Mouse (Mus musculus) liver, embryonic 12.5 days (tissue): ENCODE measurements around the gene Pigk. TPM values are rescaled to one million over a fixed set of nuclear protein-coding genes. Genes with fewer than 3 reads are reported as not detected.

Experiments used
- ATAC-seq: fragments of 200-750 bp; cut with Nextera tagmentation; 2 replicates; pipeline ENCODE4 v1.8.0; 2017; ENCODE audit warnings: moderate number of reproducible peaks, mild to moderate bottlenecking, moderate library complexity
- H3K27ac ChIP-seq: fragments of 300-500 bp; sonication (generic); 2 replicates; pipeline ENCODE4 v1.5.1; 2016; ENCODE audit warnings: mild to moderate bottlenecking
- H3K27me3 ChIP-seq: fragments of 300-500 bp; sonication (generic); replicated peaks from 2 replicates; pipeline ENCODE4 v1.6.1; 2016; ENCODE audit warnings: mild to moderate bottlenecking, moderate library complexity
- H3K36me3 ChIP-seq: fragments of 300-500 bp; sonication (generic); 2 replicates; pipeline ENCODE4 v1.6.1; 2016; ENCODE audit warnings: mild to moderate bottlenecking, moderate library complexity
- H3K4me1 ChIP-seq: fragments of 300-500 bp; sonication (generic); 2 replicates; pipeline ENCODE4 v1.6.1; 2016
- H3K4me2 ChIP-seq: fragments of 300-500 bp; sonication (generic); 2 replicates; pipeline ENCODE4 v1.6.1; 2016; ENCODE audit warnings: mild to moderate bottlenecking, moderate library complexity
- H3K4me3 ChIP-seq: fragments of 300-500 bp; sonication (generic); 2 replicates; pipeline ENCODE4 v1.5.1; 2016; ENCODE audit warnings: mild to moderate bottlenecking, moderate library complexity
- H3K9ac ChIP-seq: fragments of 300-500 bp; sonication (generic); 2 replicates; pipeline ENCODE4 v1.6.1; 2016; ENCODE audit warnings: mild to moderate bottlenecking, moderate library complexity
- H3K9me3 ChIP-seq: fragments of 300-500 bp; sonication (generic); replicated peaks from 2 replicates; pipeline ENCODE4 v1.6.1; 2016; ENCODE audit warnings: mild to moderate bottlenecking, moderate library complexity
- WGBS: fragments of 180-500 bp; shearing (Covaris S2); methylation state at CpG from one replicate; pipeline ENCODE4 v1.1.7; 2016; ENCODE audit not compliant: insufficient replicate concordance; 5-methylcytosine and 5-hydroxymethylcytosine counted together
- polyA plus RNA-seq: library from polyadenylated mRNA; unstranded; fragments of >200 nt; fragmentation: Nextera tagmentation; extraction: Ambion mirVana; gene quantifications from 2 replicates; pipeline ENCODE4 v1.2.1, GENCODE M21; 2016

Pigk gene
- polyA plus RNA-seq, 1 experiment from 2014 or later: 34.5 TPM

DNA sequence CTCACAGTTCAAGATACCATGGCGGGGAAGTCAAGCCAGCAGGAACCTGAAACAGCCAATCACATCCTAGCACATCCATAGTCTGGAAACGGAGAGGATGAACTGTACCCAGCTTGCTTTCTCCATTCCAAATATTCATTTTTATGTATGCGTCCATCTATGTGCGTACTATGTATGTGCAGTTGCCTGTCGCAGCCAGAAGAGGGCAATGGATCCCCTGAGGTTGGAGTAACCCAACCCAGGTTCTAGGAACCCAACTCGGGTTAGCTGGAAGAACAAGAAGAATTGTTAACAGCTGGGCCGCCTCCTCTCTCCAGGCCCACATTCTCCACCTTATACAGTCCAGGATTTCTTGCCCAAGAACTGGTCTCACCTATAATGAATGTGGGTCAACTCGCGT is 237.0 kb downstream of the Pigk start:
- ATAC-seq: no peak

GRCm38 (mm10) chr3:152951634-152952545 is 238.0 kb downstream of the Pigk start:
- Histone ChIP-seq H3K4me1 (peaks cover 57% of the 10 kb centered on the region), H3K9ac (no peak overlapping the region), H3K4me3 (no peak overlapping the region), H3K27ac (no peak overlapping the region), H3K9me3 (no peaks in the 10 kb centered on the region), H3K36me3 (no peaks in the 10 kb centered on the region), H3K27me3 (no peaks in the 10 kb centered on the region), H3K4me2 (no peak overlapping the region)
- WGBS: 36% methylated on average over 11 of the region's 11 CpGs
- no peak for ATAC-seq

More for the DNA sequence above, 237.0 kb downstream of the Pigk start:
- no peak overlapping the region for H3K9ac ChIP-seq
- peaks cover 48% of the 10 kb centered on the region for H3K4me1 ChIP-seq
- no peak overlapping the region for H3K4me3 ChIP-seq
- H3K27me3 ChIP-seq: no peaks in the 10 kb centered on the region
- no peak overlapping the region for H3K4me2 ChIP-seq
- no peaks in the 10 kb centered on the region for H3K9me3 ChIP-seq
- 82% methylated on average over 9 of the region's 9 CpGs for WGBS
- H3K27ac ChIP-seq: no peak overlapping the region
- no peaks in the 10 kb centered on the region for H3K36me3 ChIP-seq

DNA sequence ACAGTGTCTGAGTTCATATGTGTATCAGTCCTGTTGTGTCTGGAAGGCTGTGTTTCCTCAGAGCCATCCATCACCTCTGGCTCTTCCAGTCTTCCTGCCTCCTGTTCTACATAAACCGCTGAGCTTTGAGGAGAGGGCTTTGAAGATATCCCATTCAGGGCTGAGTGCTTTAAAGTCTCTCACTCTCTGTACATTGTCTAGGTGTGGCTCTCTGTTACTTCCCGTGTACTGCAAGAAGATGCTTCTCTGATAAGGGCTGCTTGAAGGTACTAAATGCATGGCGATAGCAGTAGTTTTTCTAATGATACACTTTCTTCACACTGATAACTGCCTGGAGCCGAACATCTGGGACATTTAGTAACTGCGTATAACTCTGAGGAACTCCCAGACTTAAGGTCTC is 242.1 kb downstream of the Pigk start:
- no peak for ATAC-seq
- no peak overlapping the region for H3K4me3 ChIP-seq
- H3K4me1 ChIP-seq: peaks cover 32% of the 10 kb centered on the region
- H3K9ac ChIP-seq: no peak overlapping the region
- no peaks in the 10 kb centered on the region for H3K27me3 ChIP-seq
- WGBS: 40% methylated on average over 5 of the region's 5 CpGs
- H3K36me3 ChIP-seq: no peaks in the 10 kb centered on the region
- no peaks in the 10 kb centered on the region for H3K9me3 ChIP-seq
- no peak overlapping the region for H3K4me2 ChIP-seq
- H3K27ac ChIP-seq: no peak overlapping the region

- Histone ChIP-seq H3K4me3 (no peak overlapping the region), H3K4me2 (no peak overlapping the region), H3K27me3 (no peaks in the 10 kb centered on the region), H3K27ac (no peak overlapping the region), H3K9me3 (no peaks in the 10 kb centered on the region), H3K4me1 (peaks cover 26% of the 10 kb centered on the region), H3K36me3 (no peaks in the 10 kb centered on the region), H3K9ac (no peak overlapping the region)
- WGBS: 43% methylated on average over 4 of the region's 4 CpGs
- ATAC-seq: no peak
These were observed 242.9 kb downstream of the Pigk start for GRCm38 (mm10) chr3:152956771-152957170.

- H3K27ac ChIP-seq: no peak overlapping the region
- no peak for ATAC-seq
- no peak overlapping the region for H3K4me2 ChIP-seq
- H3K9me3 ChIP-seq: no peaks in the 10 kb centered on the region
- 55% methylated on average over 11 of the region's 11 CpGs for WGBS
- H3K4me3 ChIP-seq: no peak overlapping the region
- H3K27me3 ChIP-seq: no peaks in the 10 kb centered on the region
- no peak overlapping the region for H3K9ac ChIP-seq
- no peaks in the 10 kb centered on the region for H3K36me3 ChIP-seq
- peaks cover 15% of the 10 kb centered on the region for H3K4me1 ChIP-seq
These were observed 244.7 kb downstream of the Pigk start for GRCm38 (mm10) chr3:152958358-152959150.

DNA sequence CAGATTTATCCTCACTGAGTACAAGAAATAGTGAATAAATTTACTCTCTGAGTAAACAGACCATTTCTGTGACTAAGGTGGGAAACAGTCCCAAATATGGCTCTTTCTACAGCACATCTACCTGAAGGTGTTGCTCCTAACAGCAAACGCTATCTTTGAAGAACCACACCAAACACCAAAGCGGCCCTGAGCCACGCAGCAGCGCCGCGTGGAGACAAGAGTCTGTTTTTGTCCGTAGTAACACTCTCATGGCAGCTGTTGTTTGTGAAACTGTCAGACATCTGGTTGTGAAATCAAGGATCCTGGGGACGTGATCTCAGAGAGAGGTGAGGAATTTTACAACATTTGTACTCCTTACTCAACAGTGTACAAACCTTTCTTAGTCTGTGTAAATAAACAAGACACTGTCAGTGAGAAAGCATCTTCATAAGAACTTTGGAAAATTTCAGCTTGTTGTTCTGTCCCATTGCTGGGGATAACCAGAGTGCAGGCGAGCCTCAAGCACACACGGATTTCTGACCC is 248.0 kb downstream of the Pigk start:
- H3K9me3 ChIP-seq: peaks cover 6% of the 10 kb centered on the region; the same call in 1 of the 2 replicates
- no peak overlapping the region for H3K4me3 ChIP-seq
- no peaks in the 10 kb centered on the region for H3K27me3 ChIP-seq
- H3K4me1 ChIP-seq: peaks cover 3% of the 10 kb centered on the region; the same call in 1 of the 2 replicates
- ATAC-seq: no peak
- H3K27ac ChIP-seq: no peak overlapping the region
- WGBS: 73% methylated on average over 10 of the region's 10 CpGs
- H3K36me3 ChIP-seq: no peaks in the 10 kb centered on the region
- no peak overlapping the region for H3K4me2 ChIP-seq
- H3K9ac ChIP-seq: no peak overlapping the region

GRCm38 (mm10) chr3:152969774-152970347 is 256.0 kb downstream of the Pigk start:
- peaks cover 3% of the 10 kb centered on the region; the same call in 1 of the 2 replicates for H3K9me3 ChIP-seq
- no peak overlapping the region for H3K4me3 ChIP-seq
- no peak for ATAC-seq
- H3K27ac ChIP-seq: no peak overlapping the region
- no peak overlapping the region for H3K4me2 ChIP-seq
- no peaks in the 10 kb centered on the region for H3K4me1 ChIP-seq
- 48% methylated on average over 16 of the region's 16 CpGs for WGBS
- H3K36me3 ChIP-seq: no peaks in the 10 kb centered on the region
- H3K27me3 ChIP-seq: no peaks in the 10 kb centered on the region
- no peak overlapping the region for H3K9ac ChIP-seq

- H3K4me1 ChIP-seq: no peaks in the 10 kb centered on the region
- no peak overlapping the region for H3K4me2 ChIP-seq
- no peaks in the 10 kb centered on the region for H3K27me3 ChIP-seq
- H3K4me3 ChIP-seq: no peak overlapping the region
- H3K27ac ChIP-seq: no peak overlapping the region
- H3K9ac ChIP-seq: no peak overlapping the region
- WGBS: 72% methylated on average over 4 of the region's 4 CpGs
- no peaks in the 10 kb centered on the region for H3K36me3 ChIP-seq
- ATAC-seq: no peak
- H3K9me3 ChIP-seq: no peaks in the 10 kb centered on the region
These were observed 257.5 kb downstream of the Pigk start for GRCm38 (mm10) chr3:152971373-152971772.

DNA sequence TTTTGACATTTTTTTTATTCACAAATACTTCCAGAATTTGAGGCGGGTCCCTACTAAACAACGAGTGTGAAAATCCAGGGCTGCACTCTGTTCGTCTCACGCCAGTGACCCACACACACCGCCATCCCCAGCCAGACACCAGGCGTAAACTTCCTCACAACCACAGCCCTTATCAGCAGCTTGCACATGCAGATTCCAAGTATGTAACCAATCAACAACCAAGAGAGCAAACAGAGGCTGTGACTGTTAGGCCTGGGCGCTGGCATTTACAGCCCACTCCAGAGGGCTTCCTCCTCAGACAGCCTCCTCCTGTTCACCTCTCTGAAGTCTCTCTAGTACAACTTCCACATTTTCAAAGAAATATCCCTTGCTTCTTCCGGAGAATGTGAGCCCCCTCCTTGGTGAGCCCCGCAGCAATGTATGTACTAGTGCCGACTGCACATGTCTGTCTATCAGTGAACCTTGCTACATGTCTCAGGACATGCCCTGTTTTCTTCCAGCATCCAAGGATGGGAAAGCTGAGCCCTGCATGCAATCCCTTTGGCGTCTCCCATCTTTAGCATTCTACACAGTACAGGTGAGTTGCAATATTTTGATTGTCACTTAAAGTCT is 265.7 kb downstream of the Pigk start:
- Histone ChIP-seq H3K27me3 (peaks cover 58% of the 10 kb centered on the region), H3K27ac (no peak overlapping the region), H3K9ac (no peak overlapping the region), H3K36me3 (no peaks in the 10 kb centered on the region), H3K4me1 (peaks cover 26% of the 10 kb centered on the region), H3K4me3 (no peak overlapping the region), H3K4me2 (peak overlapping the region; percentile 14; the same call in 1 of the 2 replicates), H3K9me3 (no peaks in the 10 kb centered on the region)
- ATAC-seq: peak; percentile 89
- 15% methylated on average over 11 of the region's 11 CpGs for WGBS

GRCm38 (mm10) chr3:152980431-152980830 is 266.5 kb downstream of the Pigk start:
- WGBS: 25% methylated on average over 6 of the region's 6 CpGs
- peaks cover 26% of the 10 kb centered on the region for H3K4me1 ChIP-seq
- no peaks in the 10 kb centered on the region for H3K9me3 ChIP-seq
- peak overlapping the region; percentile 55; the same call in 1 of the 2 replicates for H3K4me2 ChIP-seq
- no peak overlapping the region for H3K27ac ChIP-seq
- peaks cover 58% of the 10 kb centered on the region for H3K27me3 ChIP-seq
- H3K36me3 ChIP-seq: no peaks in the 10 kb centered on the region
- no peak for ATAC-seq
- H3K4me3 ChIP-seq: no peak overlapping the region
- H3K9ac ChIP-seq: no peak overlapping the region
